Mouse (Mus musculus): ENCODE measurements at regions not wholly inside any gene's neighbourhood (a gene's known extent, or its start where the extent isn't known, plus 50 kb on each side); places are given as distances from the start of the nearest gene placed in this dataset.

- no peak for TF ChIP-seq ZNF384 (IDR thresholded peaks at IDR 0.05; ENCODE audit: low read depth, low read length)
- TF ChIP-seq MAFK (IDR thresholded peaks at IDR 0.05; ENCODE audit: insufficient read depth, low read depth, low read length) = no peak
Measured at GRCm38 (mm10) chr14:95515072-95515471, 366.0 kb upstream of the 4921530L21Rik start.

Data from ES-E14 (cell line).